Mouse (Mus musculus) stomach, postnatal 0 days (tissue): ENCODE results near the gene Hesx1.

Source experiments
- CTCF ChIP-seq: IDR thresholded peaks from 2 replicates; pipeline ENCODE4 v1.5.1; 2016; ENCODE audit warnings: antibody characterized with exemption, low read depth, mild to moderate bottlenecking, moderate library complexity
- EP300 ChIP-seq: optimal IDR thresholded peaks from 2 replicates; pipeline ENCODE3; 2016; ENCODE audit warnings: antibody characterized with exemption

DNA sequence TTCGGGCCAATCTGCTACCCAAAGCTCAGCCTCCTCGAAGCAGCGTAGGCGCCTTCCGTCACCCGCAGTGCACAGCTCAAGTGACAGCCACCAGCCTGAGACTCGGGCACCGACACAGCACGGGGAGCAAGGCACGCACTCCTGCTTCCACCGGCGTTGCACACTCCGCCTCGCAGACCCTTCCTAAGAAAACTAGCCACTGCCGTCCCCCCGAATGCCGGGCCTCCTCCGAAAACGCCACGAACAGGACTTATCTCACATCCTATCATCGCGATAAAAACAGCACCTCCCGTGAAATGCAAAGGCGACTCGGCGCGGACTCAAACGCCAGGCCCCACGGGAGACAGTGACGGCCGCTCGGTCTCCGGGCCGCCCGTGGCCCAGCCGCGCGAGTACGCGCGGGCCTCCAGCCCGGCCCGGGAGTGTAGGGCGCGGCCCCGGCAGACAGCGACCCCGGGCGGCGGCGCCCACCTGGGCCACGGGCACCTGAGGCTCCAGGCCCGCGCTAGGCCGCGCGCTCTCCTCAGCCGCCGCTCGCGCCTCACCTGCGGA is 24.3 kb upstream of the Hesx1 start:
- TF ChIP-seq CTCF (no peak), EP300 (no peak)
